Mouse (Mus musculus): ENCODE measurements around the gene Inca1. TPM values are rescaled to one million over a fixed set of nuclear protein-coding genes. Genes with fewer than 3 reads are reported as not detected.

Inca1 gene
- total and polyA plus RNA-seq, 2 experiments from 2014 or later, result 0.94 to 2.3 TPM

DNA sequence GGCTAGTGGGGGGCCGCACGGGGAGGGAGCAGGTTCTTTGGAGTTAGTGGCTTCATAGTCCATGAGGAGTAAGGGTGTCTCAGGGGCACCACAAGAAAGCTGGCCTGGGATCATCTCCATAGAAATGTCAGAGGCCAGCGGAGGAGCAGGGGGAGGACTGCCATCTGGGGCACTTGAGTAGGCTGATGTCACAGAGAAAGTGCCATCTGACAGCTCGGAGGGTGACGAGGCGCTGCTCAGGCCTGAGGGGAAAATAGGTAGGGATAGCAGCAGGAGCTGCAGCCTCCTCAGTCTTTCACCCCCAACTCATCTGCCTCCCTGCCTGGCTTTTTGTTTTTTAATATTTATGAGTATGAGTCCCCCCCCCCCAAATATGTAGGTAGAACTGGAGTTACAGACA, 25.9 kb downstream of the Inca1 start:
- ATAC-seq (no peak), DNase-seq (ENCODE audit: low spot score) (no peak)
- Histone ChIP-seq H3K9ac (replicated peaks; ENCODE audit: low read length) (no peak overlapping the region), H3K4me3 (ENCODE audit: low read length) (no peak overlapping the region), H3K27me3 (ENCODE audit: insufficient read depth, low read length) (no peaks in the 10 kb centered on the region), H3K36me3 (ENCODE audit: insufficient read depth, low read length) (peaks cover 16% of the 10 kb centered on the region), H3K4me1 (ENCODE audit: insufficient read depth, low read length) (no peaks in the 10 kb centered on the region), H3K27ac (no peak overlapping the region), H3K9me3 (ENCODE audit: low read length) (no peaks in the 10 kb centered on the region), H3K4me2 (ENCODE audit: low read depth, low read length) (no peak overlapping the region)
- no peak for TF ChIP-seq CTCF (IDR thresholded peaks at IDR 0.05; ENCODE audit: low read depth)
- WGBS, result 57% methylated on average over 6 of the region's 6 CpGs

DNA sequence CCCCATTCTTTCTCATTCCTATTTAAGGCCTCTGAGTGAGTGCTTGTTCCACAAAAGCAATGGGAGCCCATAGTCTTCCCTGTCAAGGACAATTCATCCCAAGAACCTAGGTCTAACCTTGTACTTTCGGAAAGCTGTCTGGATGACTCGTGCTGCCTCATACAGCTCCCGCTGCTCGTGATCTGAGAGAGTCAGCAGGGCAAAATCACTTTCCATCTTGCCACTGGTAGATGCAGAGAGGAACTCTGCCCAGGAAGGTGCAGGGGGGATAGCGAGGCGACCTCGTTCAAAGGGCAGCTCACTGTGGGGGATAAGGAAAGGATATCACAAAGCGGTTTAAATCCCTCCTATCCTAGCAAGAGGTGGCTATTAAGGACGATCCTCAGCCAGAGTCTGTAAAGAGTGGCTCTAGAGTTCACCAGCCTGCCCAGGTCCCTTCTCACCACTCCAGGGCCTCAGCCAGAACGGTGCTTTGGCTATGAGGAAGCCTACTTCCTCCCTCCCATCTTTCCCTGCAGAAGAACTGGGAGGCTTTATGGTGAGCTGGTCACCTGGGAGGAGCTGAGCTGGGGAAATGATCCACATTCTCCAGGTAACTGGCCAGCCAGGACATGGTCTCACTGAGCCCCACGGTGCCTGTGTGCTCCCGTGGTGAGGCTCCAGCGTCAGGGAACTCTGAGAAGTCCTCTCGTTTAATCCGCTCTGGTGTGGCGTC, 28.5 kb downstream of the Inca1 start:
- DNase-seq (ENCODE audit: low spot score) (no peak), ATAC-seq (no peak)
- no peak overlapping the region for H3K4me3 ChIP-seq (ENCODE audit: low read length)
- H3K4me2 ChIP-seq (ENCODE audit: low read depth, low read length), result no peak overlapping the region
- peaks cover 4% of the 10 kb centered on the region; the same call in 1 of the 2 replicates for H3K4me1 ChIP-seq (ENCODE audit: insufficient read depth, low read length)
- peaks cover 8% of the 10 kb centered on the region; the same call in 1 of the 2 replicates for H3K36me3 ChIP-seq (ENCODE audit: insufficient read depth, low read length)
- H3K27ac ChIP-seq, result no peak overlapping the region
- H3K9me3 ChIP-seq (ENCODE audit: low read length), result no peaks in the 10 kb centered on the region
- WGBS, result 83% methylated on average over 16 of the region's 16 CpGs
- TF ChIP-seq CTCF (IDR thresholded peaks at IDR 0.05; ENCODE audit: low read depth), result no peak
- no peak overlapping the region; the same call in 1 of the 2 replicates for H3K9ac ChIP-seq (replicated peaks; ENCODE audit: low read length)
- no peaks in the 10 kb centered on the region for H3K27me3 ChIP-seq (ENCODE audit: insufficient read depth, low read length)

DNA sequence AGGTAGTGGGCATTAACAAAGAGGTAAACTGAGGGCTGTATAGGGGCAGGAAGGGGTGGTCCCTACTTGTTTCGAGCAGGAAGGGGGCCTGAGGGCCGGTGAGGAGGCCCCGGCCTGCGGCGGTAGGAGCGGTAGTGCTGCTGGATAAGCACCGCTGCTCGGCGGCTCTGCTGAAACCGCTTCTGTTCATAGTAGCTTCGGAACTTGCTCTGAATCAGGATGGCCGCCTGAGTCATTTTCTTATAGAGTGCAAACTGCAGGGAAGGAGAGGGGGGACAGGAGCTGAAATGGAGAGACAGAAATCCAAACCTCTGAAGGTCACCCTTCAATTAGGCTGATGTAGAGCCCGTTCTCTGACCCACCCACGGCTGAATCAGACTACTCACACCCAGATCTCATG, 29.5 kb downstream of the Inca1 start:
- ATAC-seq (no peak), DNase-seq (ENCODE audit: low spot score) (no peak)
- peak overlapping the region; percentile 92 for H3K4me2 ChIP-seq (ENCODE audit: low read depth, low read length)
- 37% methylated on average over 14 of the region's 14 CpGs for WGBS
- no peak for TF ChIP-seq CTCF (IDR thresholded peaks at IDR 0.05; ENCODE audit: low read depth)
- H3K9ac ChIP-seq (replicated peaks; ENCODE audit: low read length), result peak overlapping the region; percentile 73
- peak overlapping the region; percentile 58 for H3K4me3 ChIP-seq (ENCODE audit: low read length)
- H3K4me1 ChIP-seq (ENCODE audit: insufficient read depth, low read length), result peaks cover 4% of the 10 kb centered on the region; the same call in 1 of the 2 replicates
- H3K9me3 ChIP-seq (ENCODE audit: low read length), result no peaks in the 10 kb centered on the region
- no peaks in the 10 kb centered on the region for H3K27me3 ChIP-seq (ENCODE audit: insufficient read depth, low read length)
- peaks cover 2% of the 10 kb centered on the region; the same call in 1 of the 2 replicates for H3K36me3 ChIP-seq (ENCODE audit: insufficient read depth, low read length)
- H3K27ac ChIP-seq, result peak overlapping the region; percentile 98

DNA sequence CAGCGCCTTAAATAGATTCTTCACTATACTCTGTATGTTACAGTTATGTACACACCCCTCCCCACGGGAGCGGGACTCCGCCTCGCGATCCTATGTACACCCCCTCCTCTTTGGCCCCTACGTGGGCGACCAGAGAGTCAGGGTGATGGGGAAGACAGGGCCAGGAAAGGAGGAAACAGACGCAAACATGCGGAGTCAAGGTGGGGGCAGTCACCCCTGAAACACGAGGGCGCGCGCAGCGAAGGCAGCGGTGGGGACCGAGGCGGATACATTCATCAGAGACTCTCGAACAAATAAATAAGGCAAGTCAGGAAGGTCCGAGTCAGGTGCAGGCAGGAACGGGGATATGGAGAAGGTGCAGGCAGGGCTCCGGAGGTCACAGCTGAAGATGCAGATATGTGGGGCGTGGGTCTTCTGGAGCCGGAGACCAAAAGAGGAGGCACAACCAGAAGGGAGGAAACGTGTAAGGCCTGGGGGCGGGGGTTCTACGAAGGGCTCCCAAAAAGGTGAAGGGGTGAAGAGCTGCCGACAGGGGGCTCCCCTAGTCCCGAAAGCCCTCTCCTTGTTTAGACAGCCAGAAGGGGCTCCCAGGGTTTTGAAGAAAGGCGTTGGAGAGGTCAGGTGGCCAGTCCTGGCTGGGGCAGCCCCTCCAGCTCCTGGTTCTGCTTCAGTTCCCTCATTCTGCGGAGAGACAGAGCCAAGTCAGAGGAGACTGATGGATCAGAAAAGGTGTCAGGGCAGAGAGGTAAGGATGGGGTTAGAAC, 30.2 kb downstream of the Inca1 start:
- no peaks in the 10 kb centered on the region for H3K27me3 ChIP-seq (ENCODE audit: insufficient read depth, low read length)
- peak overlapping the region; percentile 98 for H3K27ac ChIP-seq
- peaks cover 5% of the 10 kb centered on the region; the same call in 1 of the 2 replicates for H3K36me3 ChIP-seq (ENCODE audit: insufficient read depth, low read length)
- whole genome bisulfite sequencing, result under 1% methylated on average over 31 of the region's 31 CpGs
- DNase-seq (ENCODE audit: low spot score) (peak; percentile 83), ATAC-seq (peak; percentile 38)
- H3K4me1 ChIP-seq (ENCODE audit: insufficient read depth, low read length), result peaks cover 4% of the 10 kb centered on the region; the same call in 1 of the 2 replicates
- peak; percentile 63 for TF ChIP-seq CTCF (IDR thresholded peaks at IDR 0.05; ENCODE audit: low read depth)
- H3K9ac ChIP-seq (replicated peaks; ENCODE audit: low read length), result peak overlapping the region; percentile 73
- H3K4me3 ChIP-seq (ENCODE audit: low read length), result peak overlapping the region; percentile 58
- peak overlapping the region; percentile 92 for H3K4me2 ChIP-seq (ENCODE audit: low read depth, low read length)
- H3K9me3 ChIP-seq (ENCODE audit: low read length), result no peaks in the 10 kb centered on the region

DNA sequence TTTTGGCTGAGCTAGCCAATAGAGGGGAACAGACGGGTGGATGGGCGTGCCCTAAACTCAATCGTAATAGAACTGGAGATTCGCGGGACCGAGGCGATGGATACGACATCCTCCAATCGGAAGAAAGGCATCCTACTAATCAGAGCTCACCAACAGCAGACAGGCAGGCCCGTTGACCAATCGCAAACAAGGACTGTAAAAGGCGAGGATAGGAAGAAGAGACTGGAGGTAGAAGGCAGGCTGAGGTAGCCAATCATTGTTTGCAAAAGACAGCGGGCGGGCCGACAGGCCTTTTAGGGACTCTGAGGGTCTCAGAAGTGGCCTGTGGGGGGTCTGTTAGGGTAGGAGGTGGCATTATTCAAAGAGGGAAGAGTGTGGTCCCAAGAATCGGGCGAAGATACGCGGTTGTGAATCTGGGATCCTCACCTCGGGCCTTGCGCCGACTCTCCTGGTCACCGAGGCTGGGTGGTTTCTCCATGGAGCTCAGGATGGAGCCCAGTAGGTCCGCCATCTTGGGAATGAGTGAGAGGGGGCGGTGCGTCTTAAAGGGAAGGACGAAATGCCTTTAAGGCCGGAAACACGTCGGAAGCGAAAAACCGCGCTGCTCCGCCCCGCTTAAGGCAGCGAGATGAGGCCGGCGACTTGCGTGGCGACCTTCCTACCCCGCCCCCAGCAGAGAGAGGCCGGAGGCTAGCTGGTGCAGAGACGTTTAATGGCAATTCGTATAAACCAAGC, 31.0 kb downstream of the Inca1 start, which contains the start of gene Spag7:
Gene Spag7, minus strand, starts transcription at position 646 of the 735 bp plus-strand sequence.
- Histone ChIP-seq H3K9ac (replicated peaks; ENCODE audit: low read length) (peak within 1 kb of the TSS; percentile 73), H3K4me1 (ENCODE audit: insufficient read depth, low read length) (peaks cover 4% of the 10 kb centered on the region; the same call in 1 of the 2 replicates), H3K4me3 (ENCODE audit: low read length) (peak within 1 kb of the TSS; percentile 58), H3K4me2 (ENCODE audit: low read depth, low read length) (peak within 1 kb of the TSS; percentile 92), H3K27ac (peak within 1 kb of the TSS; percentile 98), H3K9me3 (ENCODE audit: low read length) (no peaks in the 10 kb centered on the region), H3K27me3 (ENCODE audit: insufficient read depth, low read length) (no peaks in the 10 kb centered on the region), H3K36me3 (ENCODE audit: insufficient read depth, low read length) (peaks cover 14% of the 10 kb centered on the region)
- no peak; the same call in 1 of the 2 replicates for TF ChIP-seq CTCF (IDR thresholded peaks at IDR 0.05; ENCODE audit: low read depth)
- DNase-seq (ENCODE audit: low spot score) (peak; percentile 98), ATAC-seq (peak; percentile 97)
- WGBS, result under 1% methylated on average over 43 of the region's 44 CpGs

- WGBS, result under 1% methylated on average over 15 of the region's 15 CpGs
- no peak for DNase-seq (ENCODE audit: low spot score)
Observed at GRCm38 (mm10) chr11:70668335-70668770, 31.6 kb downstream of the Inca1 start.

More at GRCm38 (mm10) chr11:70668335-70668770, 31.6 kb downstream of the Inca1 start:
- H3K4me2 ChIP-seq (ENCODE audit: low read depth, low read length), result peak overlapping the region; percentile 88
- peaks cover 4% of the 10 kb centered on the region; the same call in 1 of the 2 replicates for H3K4me1 ChIP-seq (ENCODE audit: insufficient read depth, low read length)
- peak overlapping the region; percentile 58 for H3K4me3 ChIP-seq (ENCODE audit: low read length)
- H3K9ac ChIP-seq (replicated peaks; ENCODE audit: low read length), result peak overlapping the region; percentile 56
- TF ChIP-seq CTCF (IDR thresholded peaks at IDR 0.05; ENCODE audit: low read depth), result no peak
- H3K27ac ChIP-seq, result peak overlapping the region; percentile 98
- H3K9me3 ChIP-seq (ENCODE audit: low read length), result no peaks in the 10 kb centered on the region
- no peak for ATAC-seq
- no peaks in the 10 kb centered on the region for H3K27me3 ChIP-seq (ENCODE audit: insufficient read depth, low read length)
- peaks cover 19% of the 10 kb centered on the region for H3K36me3 ChIP-seq (ENCODE audit: insufficient read depth, low read length)
